Mouse (Mus musculus) midbrain, embryonic 15.5 days (tissue): ENCODE data around the gene Ntpcr. TPM values are rescaled to one million over a fixed set of nuclear protein-coding genes. Genes with fewer than 3 reads are reported as not detected.

Experiments
- ATAC-seq: fragments of 200-750 bp; cut with Nextera tagmentation; replicated peaks from 2 replicates; pipeline ENCODE4 v1.8.0; 2017; ENCODE audit warnings: moderate TSS enrichment
- H3K27ac ChIP-seq: fragments of 300-500 bp; sonication (generic); 2 replicates; pipeline ENCODE4 v1.5.1; 2015; ENCODE audit warnings: mild to moderate bottlenecking, inconsistent platforms
- H3K27me3 ChIP-seq: fragments of 300-500 bp; sonication (generic); replicated peaks from 2 replicates; pipeline ENCODE4 v1.6.1; 2015; ENCODE audit warnings: inconsistent platforms
- H3K36me3 ChIP-seq: fragments of 300-500 bp; sonication (generic); replicated peaks from 2 replicates; pipeline ENCODE4 v1.6.1; 2015; ENCODE audit warnings: inconsistent platforms
- H3K4me1 ChIP-seq: fragments of 300-500 bp; sonication (generic); 2 replicates; pipeline ENCODE4 v1.6.1; 2015; ENCODE audit warnings: inconsistent platforms
- H3K4me2 ChIP-seq: fragments of 300-500 bp; sonication (generic); 2 replicates; pipeline ENCODE4 v1.6.1; 2015; ENCODE audit warnings: inconsistent platforms, mild to moderate bottlenecking, moderate library complexity
- H3K4me3 ChIP-seq: fragments of 300-500 bp; sonication (generic); 2 replicates; pipeline ENCODE4 v1.5.1; 2015; ENCODE audit warnings: mild to moderate bottlenecking, inconsistent platforms
- H3K9ac ChIP-seq: fragments of 300-500 bp; sonication (generic); 2 replicates; pipeline ENCODE4 v1.6.1; 2015; ENCODE audit warnings: mild to moderate bottlenecking, inconsistent platforms
- H3K9me3 ChIP-seq: fragments of 300-500 bp; sonication (generic); 2 replicates; pipeline ENCODE4 v1.6.1; 2016; ENCODE audit warnings: inconsistent platforms
- WGBS: fragments of 180-500 bp; shearing (Covaris S2); methylation state at CpG from one replicate; pipeline ENCODE4 v1.1.7; 2015; ENCODE audit warnings: mixed read lengths; 5-methylcytosine and 5-hydroxymethylcytosine counted together
- polyA plus RNA-seq: library from polyadenylated mRNA; unstranded; fragments of >200 nt; fragmentation: Nextera tagmentation; extraction: Ambion mirVana; gene quantifications from 2 replicates; pipeline ENCODE4 v1.2.1, GENCODE M21; 2015

Ntpcr gene
- polyA plus RNA-seq, 1 experiment from 2014 or later: 29.8 TPM

DNA sequence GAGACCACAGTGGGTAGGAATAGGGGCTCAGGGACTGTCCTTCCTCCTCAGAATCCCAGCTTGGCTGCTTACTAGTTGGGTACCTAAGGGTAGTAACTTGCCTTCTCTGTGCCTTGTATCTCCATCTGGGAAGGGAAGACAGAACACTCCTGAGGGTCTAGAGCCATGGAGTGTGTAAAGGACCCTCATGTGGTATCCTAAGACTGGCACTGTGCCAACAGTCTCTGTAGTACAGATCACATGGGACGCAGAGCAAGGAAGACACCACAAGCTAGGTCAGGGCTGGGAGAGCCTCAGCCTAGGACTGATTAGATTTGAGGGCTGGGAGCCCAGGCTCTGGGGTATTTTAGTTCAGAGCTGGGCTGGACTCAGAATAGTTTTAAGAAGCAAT lies 27.3 kb downstream of the Ntpcr start:
- Histone ChIP-seq H3K4me3 (no peak overlapping the region), H3K4me1 (peaks cover 3% of the 10 kb centered on the region; the same call in 1 of the 2 replicates), H3K36me3 (0 out of 2 replicates have a peak, but pooled peaks cover 3% of the 10 kb centered on the region), H3K27me3 (no peaks in the 10 kb centered on the region), H3K9ac (no peak overlapping the region), H3K4me2 (no peak overlapping the region), H3K9me3 (no peaks in the 10 kb centered on the region), H3K27ac (no peak overlapping the region)
- no peak for ATAC-seq
- 49% methylated on average over 1 of the region's 1 CpGs for WGBS

DNA sequence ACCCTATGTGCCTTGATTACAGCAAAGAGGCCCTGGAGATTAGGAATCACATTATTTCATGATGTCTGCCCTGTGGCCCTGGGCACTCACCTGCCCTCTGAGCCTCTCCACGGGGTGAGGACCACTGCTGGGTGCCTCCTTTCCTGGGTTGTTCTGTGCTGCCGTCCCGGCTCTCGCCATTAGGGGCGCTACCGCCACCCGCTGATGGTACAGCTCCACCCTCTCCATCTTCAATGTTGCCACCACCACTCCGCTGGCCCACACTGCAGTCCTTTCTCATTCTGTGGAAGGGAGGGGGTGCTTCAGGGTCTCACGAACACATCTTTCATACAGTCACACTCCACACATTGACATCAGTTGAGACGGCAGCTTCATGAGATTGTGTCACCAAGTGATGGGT lies 29.3 kb downstream of the Ntpcr start:
- Histone ChIP-seq H3K27me3 (no peaks in the 10 kb centered on the region), H3K36me3 (0 out of 2 replicates have a peak, but pooled peaks cover 7% of the 10 kb centered on the region), H3K27ac (no peak overlapping the region), H3K4me1 (peaks cover 3% of the 10 kb centered on the region; the same call in 1 of the 2 replicates), H3K4me3 (no peak overlapping the region), H3K9me3 (0 out of 2 replicates have a peak, but pooled peaks cover 5% of the 10 kb centered on the region), H3K9ac (no peak overlapping the region), H3K4me2 (no peak overlapping the region)
- 50% methylated on average over 10 of the region's 10 CpGs for WGBS
- no peak for ATAC-seq

DNA sequence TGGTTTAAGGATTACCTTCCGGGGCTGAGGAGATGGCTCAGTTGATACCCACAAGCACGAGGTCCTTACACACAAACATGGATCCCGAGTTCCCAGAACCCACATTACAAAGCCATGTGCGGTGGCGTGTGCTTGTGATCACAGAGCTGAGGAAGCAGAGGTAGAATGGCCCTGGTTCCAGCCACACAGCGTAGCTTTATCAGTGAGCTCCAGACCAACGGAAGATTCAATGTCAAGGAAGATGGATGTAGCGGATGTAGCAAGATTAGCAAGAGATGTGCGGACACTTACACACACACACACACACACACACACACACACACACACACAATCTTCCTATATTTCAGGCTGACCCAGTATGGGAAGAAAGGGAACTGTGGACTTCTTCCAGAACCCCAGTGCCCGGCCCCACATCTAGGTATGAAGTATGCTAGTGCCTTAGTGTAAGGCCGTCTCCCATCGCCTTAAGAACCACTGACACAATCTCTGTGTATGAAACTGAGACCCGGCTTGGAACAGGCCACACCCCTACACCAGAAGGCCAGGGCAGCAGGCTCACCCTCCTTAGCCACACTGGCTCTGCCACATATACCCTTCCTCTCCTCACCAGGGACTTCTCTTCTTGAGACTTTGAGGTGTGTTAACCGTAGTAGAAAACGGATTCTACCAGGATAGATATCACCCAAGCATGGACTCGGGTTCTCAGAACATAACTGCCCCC lies 33.5 kb downstream of the Ntpcr start:
- no peak overlapping the region for H3K9ac ChIP-seq
- no peak overlapping the region for H3K27ac ChIP-seq
- H3K27me3 ChIP-seq: no peaks in the 10 kb centered on the region
- peaks cover 21% of the 10 kb centered on the region; the same call in 1 of the 2 replicates for H3K36me3 ChIP-seq
- no peak overlapping the region for H3K4me2 ChIP-seq
- no peak overlapping the region for H3K4me3 ChIP-seq
- no peaks in the 10 kb centered on the region for H3K4me1 ChIP-seq
- no peak for ATAC-seq
- 89% methylated on average over 16 of the region's 16 CpGs for WGBS
- H3K9me3 ChIP-seq: 0 out of 2 replicates have a peak, but pooled peaks cover 5% of the 10 kb centered on the region

DNA sequence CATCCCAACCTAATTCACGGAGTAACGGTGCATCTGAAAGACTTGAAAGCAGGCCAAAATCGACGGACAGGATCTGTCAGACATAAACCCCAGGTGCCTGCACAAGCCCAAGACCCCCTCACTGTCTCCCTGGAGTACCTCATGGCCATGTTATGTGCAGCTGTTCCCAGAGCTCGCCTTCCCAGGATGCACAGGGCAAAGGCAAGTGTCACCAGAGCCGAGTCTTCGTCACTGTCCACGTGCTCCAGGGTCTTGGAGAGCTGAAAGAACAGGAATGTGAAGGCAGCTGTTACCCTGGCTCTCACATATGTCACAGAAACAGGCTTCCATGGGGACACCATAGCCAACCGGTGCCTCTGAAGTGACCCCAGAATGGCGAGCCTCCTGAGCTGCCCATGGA lies 38.3 kb downstream of the Ntpcr start:
- Histone ChIP-seq H3K27me3 (no peaks in the 10 kb centered on the region), H3K4me3 (no peak overlapping the region), H3K4me1 (no peaks in the 10 kb centered on the region), H3K9ac (no peak overlapping the region), H3K4me2 (no peak overlapping the region), H3K9me3 (0 out of 2 replicates have a peak, but pooled peaks cover 5% of the 10 kb centered on the region), H3K27ac (no peak overlapping the region), H3K36me3 (peaks cover 25% of the 10 kb centered on the region; the same call in 1 of the 2 replicates)
- no peak for ATAC-seq
- 89% methylated on average over 10 of the region's 10 CpGs for WGBS

DNA sequence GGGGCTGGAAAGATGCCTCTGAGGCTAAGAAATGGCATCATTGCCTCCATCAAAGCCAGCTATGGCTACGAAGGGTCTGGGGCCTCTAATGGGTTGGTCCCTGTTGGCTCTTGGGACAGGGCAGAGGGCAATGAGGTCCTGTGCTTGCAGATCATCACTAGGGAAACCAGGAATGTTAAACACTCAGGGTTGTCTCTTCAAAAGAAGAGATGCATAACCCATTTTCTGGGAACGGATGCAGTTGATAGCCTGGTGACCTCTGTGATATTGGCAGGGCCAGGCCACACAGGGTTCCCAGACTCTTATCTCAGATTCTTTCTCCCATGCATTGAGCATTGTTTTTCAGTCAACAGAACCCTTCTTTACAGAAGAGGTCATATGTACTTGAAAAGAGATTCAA lies 42.5 kb downstream of the Ntpcr start:
- no peak overlapping the region for H3K4me2 ChIP-seq
- no peaks in the 10 kb centered on the region for H3K4me1 ChIP-seq
- 0 out of 2 replicates have a peak, but pooled peaks cover 7% of the 10 kb centered on the region for H3K36me3 ChIP-seq
- no peak overlapping the region for H3K4me3 ChIP-seq
- 63% methylated on average over 2 of the region's 2 CpGs for WGBS
- ATAC-seq: no peak
- no peak overlapping the region for H3K27ac ChIP-seq
- H3K9ac ChIP-seq: no peak overlapping the region
- no peaks in the 10 kb centered on the region for H3K9me3 ChIP-seq
- H3K27me3 ChIP-seq: no peaks in the 10 kb centered on the region

- Histone ChIP-seq H3K27ac (no peak overlapping the region), H3K9ac (no peak overlapping the region), H3K36me3 (0 out of 2 replicates have a peak, but pooled peaks cover 7% of the 10 kb centered on the region), H3K9me3 (no peaks in the 10 kb centered on the region), H3K4me2 (no peak overlapping the region), H3K27me3 (no peaks in the 10 kb centered on the region), H3K4me1 (no peaks in the 10 kb centered on the region), H3K4me3 (no peak overlapping the region)
- WGBS: 45% methylated on average over 7 of the region's 7 CpGs
- no peak for ATAC-seq
Observed at GRCm38 (mm10) chr8:125773281-125773803, 43.6 kb downstream of the Ntpcr start.

DNA sequence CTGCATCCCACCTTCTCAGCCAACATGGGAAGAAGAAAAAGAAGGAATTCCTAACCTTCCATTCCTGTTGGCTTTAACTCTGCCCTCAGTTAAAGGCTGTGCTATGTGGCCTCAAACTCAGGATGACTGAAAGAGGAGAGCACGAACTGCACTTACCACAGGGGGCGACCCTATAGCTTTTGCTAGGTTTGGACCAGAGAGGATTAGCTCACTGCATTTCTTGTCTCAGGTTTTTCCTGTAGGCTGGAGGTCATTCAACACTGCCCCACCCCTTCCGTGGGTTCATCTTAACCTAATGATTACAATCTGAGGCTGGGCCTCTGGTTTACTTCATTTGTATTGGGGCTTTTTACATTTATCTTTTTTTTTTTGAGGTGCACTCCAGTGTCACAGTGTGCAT lies 45.3 kb downstream of the Ntpcr start:
- Histone ChIP-seq H3K4me2 (no peak overlapping the region), H3K36me3 (0 out of 2 replicates have a peak, but pooled peaks cover 6% of the 10 kb centered on the region), H3K9ac (no peak overlapping the region), H3K9me3 (no peaks in the 10 kb centered on the region), H3K27ac (no peak overlapping the region), H3K27me3 (no peaks in the 10 kb centered on the region), H3K4me3 (no peak overlapping the region), H3K4me1 (no peaks in the 10 kb centered on the region)
- WGBS: 64% methylated on average over 3 of the region's 3 CpGs
- ATAC-seq: no peak

DNA sequence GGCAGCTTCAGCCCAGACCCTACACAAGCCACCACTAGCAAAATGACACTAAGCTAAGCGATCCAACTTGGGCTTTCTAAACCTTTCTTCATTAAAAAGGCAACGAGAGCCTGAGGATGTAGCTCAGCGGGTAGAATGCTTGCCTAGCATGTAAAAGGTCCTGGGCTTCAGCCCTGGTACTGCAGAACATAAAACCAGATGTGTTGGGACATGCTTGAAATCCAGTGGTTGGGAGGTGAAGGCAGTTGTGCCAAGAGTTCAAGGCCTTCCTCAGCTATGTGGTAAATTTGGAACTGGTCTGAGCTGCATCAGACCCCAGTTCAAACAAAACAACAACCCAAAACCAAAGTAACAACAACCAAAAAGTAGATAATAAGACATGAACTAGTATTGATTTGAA lies 46.6 kb downstream of the Ntpcr start:
- H3K4me1 ChIP-seq: no peaks in the 10 kb centered on the region

GRCm38 (mm10) chr8:125776800-125777199 lies 47.0 kb downstream of the Ntpcr start:
- no peak overlapping the region for H3K9ac ChIP-seq
- H3K27me3 ChIP-seq: no peaks in the 10 kb centered on the region
- ATAC-seq: no peak
- H3K9me3 ChIP-seq: no peaks in the 10 kb centered on the region
- H3K4me1 ChIP-seq: no peaks in the 10 kb centered on the region
- no peak overlapping the region for H3K4me2 ChIP-seq
- no peak overlapping the region for H3K4me3 ChIP-seq
- 83% methylated on average over 6 of the region's 6 CpGs for WGBS
- no peak overlapping the region for H3K27ac ChIP-seq
- 0 out of 2 replicates have a peak, but pooled peaks cover 4% of the 10 kb centered on the region for H3K36me3 ChIP-seq

More for the DNA sequence above, 46.6 kb downstream of the Ntpcr start:
- Histone ChIP-seq H3K36me3 (0 out of 2 replicates have a peak, but pooled peaks cover 5% of the 10 kb centered on the region), H3K27ac (no peak overlapping the region), H3K27me3 (no peaks in the 10 kb centered on the region), H3K9ac (no peak overlapping the region), H3K9me3 (no peaks in the 10 kb centered on the region), H3K4me3 (no peak overlapping the region), H3K4me2 (no peak overlapping the region)
- no peak for ATAC-seq
- WGBS: 90% methylated on average over 3 of the region's 3 CpGs

DNA sequence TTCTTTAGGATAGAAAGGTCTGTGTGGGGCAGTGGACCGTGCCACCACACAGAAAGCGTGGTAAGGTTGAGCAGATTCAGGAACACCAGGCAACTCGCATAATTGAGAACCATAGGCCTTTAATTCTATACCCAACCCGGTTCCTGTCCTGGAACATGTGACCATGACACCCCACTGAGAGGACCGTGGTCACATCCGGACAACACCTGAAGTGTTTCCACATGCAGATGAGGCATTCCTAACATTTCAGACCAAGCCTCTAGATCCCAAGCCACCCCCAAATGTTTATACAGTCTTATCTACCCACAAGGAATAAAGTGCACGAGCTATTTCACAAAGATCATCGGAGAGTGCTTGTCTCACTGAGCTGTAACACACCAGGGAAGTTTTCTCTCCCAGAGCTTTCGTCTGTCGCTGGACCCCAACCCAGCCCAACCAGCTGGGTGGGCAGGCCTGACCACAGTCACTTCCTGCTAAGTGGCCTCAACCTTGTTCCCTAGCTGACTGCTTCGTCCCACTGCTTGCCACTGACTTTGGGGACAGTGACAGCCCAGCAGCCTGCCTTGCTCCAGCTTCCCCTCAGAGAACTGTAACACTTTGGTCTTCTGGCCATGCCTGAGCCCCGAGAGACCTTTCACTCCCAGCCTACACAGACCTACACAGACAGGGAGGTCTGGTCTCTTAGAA lies 47.9 kb downstream of the Ntpcr start:
- 79% methylated on average over 12 of the region's 12 CpGs for WGBS
- H3K4me3 ChIP-seq: no peak overlapping the region
- no peak for ATAC-seq

GRCm38 (mm10) chr8:125778919-125779318 lies 49.2 kb downstream of the Ntpcr start:
- Histone ChIP-seq H3K9me3 (no peaks in the 10 kb centered on the region), H3K9ac (no peak overlapping the region), H3K36me3 (no peaks in the 10 kb centered on the region), H3K4me1 (no peaks in the 10 kb centered on the region), H3K27me3 (no peaks in the 10 kb centered on the region), H3K4me2 (no peak overlapping the region), H3K27ac (no peak overlapping the region), H3K4me3 (no peak overlapping the region)
- 90% methylated on average over 5 of the region's 5 CpGs for WGBS
- no peak for ATAC-seq

More for the DNA sequence above, 47.9 kb downstream of the Ntpcr start:
- Histone ChIP-seq H3K4me1 (no peaks in the 10 kb centered on the region), H3K9ac (no peak overlapping the region), H3K27me3 (no peaks in the 10 kb centered on the region), H3K27ac (no peak overlapping the region), H3K36me3 (no peaks in the 10 kb centered on the region), H3K4me2 (no peak overlapping the region), H3K9me3 (no peaks in the 10 kb centered on the region)

GRCm38 (mm10) chr8:125779656-125780055 lies 49.9 kb downstream of the Ntpcr start:
- H3K4me1 ChIP-seq: no peaks in the 10 kb centered on the region
- H3K9ac ChIP-seq: no peak overlapping the region
- no peak for ATAC-seq
- H3K4me2 ChIP-seq: no peak overlapping the region
- H3K27me3 ChIP-seq: no peaks in the 10 kb centered on the region
- WGBS: 76% methylated on average over 8 of the region's 8 CpGs
- no peak overlapping the region for H3K27ac ChIP-seq
- H3K9me3 ChIP-seq: no peaks in the 10 kb centered on the region
- H3K4me3 ChIP-seq: no peak overlapping the region
- 0 out of 2 replicates have a peak, but pooled peaks cover under 1% of the 10 kb centered on the region for H3K36me3 ChIP-seq
